Mouse (Mus musculus): ENCODE data around the gene Nol12.

DNA sequence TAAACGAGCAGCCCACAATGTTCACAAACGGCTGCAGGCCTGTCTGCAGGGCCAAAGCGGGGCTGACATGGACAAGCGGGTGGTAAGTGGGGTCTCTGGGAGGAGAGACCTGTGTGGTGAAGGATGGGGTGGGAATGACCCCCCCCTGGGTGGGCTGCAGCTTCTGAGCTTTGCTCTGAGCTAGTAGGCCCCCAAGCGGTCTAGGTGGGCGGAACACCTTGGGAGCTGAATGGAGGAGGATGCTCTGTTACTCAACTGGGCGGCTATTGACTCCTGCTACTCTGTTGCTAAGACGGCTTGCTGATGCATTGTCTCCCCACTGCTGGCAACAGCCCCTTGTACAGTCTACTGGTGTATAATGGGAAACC is 33.3 kb upstream of the Nol12 start:
- TF ChIP-seq CTCF (IDR thresholded peaks at IDR 0.05; ENCODE audit: insufficient read depth, low read length) (no peak), POLR2A (IDR thresholded peaks at IDR 0.05; ENCODE audit: borderline replicate concordance, extremely low read depth, low read depth, low read length) (no peak)

Measured in lung, adult 2 months (tissue).